Mouse (Mus musculus) frontal cortex, adult (tissue): ENCODE measurements at regions not wholly inside any gene's neighbourhood (a gene's known extent, or its start where the extent isn't known, plus 50 kb on each side); places are given as distances from the start of the nearest gene placed in this dataset.

ENCODE experiments used
- ATAC-seq: cut with Nextera tagmentation; 2 replicates; pipeline ENCODE4 v1.9.2; 2017; ENCODE audit warnings: mild to moderate bottlenecking, moderate library complexity, mixed read lengths; ENCODE audit not compliant: low TSS enrichment

DNA sequence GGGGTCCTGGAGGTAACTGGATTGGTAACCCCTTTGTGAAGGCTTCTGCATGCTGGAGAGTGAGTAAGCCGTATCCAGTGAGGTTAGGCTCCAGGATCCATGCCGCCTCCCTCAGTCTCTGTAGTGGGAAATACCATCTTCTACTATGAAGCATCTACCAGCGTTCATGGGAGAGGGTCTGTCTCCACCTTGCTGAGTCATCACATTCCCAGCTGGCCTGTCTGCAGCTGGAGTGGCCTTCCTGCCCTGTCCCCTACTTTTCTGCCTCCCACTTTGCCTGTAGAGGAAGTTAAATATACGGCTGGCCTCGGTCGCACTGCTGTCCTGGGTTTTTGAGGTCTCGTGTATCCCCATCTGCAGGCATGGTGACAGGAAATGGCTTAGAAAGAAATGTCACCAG lies 78.0 kb upstream of the Sec14l1 start:
- ATAC-seq, result no peak

DNA sequence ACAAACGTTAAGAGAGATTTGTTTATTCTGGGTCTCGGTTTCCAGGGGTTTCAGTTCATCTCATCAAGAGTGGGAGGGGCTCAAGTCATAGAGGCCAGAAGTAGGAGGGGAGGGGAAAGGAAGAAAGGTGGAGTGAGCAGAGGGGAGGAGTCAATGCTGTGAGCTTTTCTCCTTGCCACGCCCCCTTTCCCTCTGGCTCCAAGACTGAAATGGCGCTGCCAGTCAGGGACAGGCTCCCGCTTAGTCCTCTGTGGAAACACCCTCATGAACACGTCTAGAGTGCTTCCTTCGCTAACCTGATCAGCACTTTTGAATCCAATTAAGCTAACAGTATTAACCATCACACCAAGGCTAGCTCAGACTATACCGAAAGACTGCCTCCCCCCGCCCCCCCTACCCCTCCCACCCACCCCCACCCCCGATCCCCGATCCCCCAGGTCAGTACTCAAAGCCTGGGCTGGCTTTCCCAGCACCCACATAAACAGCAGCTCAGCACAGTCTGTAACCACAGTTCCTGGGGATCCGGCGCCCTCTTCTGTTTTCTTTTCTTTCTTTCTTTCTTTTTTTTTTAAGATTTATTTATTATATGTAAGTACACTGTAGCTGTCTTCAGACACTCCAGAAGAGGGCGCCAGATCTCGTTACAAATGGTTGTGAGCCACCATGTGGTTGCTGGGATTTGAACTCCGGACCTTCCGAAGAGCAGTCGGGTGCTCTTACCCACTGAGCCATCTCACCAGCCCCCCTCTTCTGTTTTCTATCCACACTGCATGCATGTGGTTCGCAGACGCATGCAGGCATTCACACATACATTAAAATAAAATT lies 76.5 kb upstream of the Sec14l1 start:
- no peak for ATAC-seq

- no peak for ATAC-seq
Measured at GRCm38 (mm10) chr11:117040829-117041228, 74.1 kb upstream of the Sec14l1 start.

GRCm38 (mm10) chr11:117042336-117042735 lies 72.6 kb upstream of the Sec14l1 start:
- ATAC-seq, result no peak

DNA sequence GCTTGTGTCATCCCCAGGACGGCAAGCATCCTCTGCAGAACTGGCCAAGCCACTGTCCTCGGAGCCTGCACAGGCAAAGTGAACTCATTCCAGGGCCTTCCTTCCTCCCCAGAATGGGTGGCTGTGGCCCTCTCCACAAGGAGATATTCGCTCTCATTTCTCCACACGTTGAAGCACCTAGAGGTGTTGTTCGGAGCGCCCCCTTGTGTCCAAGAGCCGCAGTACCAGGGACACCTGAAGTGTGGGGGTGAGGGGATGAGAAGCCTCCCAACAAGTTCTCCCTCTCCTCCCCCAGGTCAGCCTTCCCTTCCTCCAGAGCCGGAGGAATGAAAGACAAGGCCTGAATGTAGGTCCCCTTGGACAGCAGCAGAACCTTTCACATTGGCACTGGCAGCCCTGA lies 71.4 kb upstream of the Sec14l1 start:
- peak; percentile 81; the same call in 1 of the 2 replicates for ATAC-seq

- ATAC-seq, result no peak
Measured at GRCm38 (mm10) chr11:117044731-117045130, 70.2 kb upstream of the Sec14l1 start.

DNA sequence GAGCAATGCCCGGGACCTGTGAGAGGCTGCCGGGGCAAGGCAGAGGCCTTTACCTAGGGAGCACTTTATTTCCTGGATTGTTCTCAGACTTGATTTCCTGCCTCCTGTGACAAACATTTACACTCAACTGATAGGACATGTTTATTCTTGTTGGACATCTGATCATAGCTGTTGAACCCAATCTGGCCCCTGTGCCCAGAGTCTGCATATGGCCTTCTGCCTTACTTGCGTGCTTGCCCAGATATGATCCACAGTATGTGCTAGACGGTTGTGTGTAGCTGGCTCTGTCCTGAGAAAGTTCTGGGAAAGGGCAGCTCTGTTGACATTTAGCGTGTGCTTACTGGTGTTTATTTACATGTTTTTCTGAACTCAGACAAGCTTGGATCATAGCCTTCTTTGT lies 68.3 kb upstream of the Sec14l1 start:
- ATAC-seq, result no peak

DNA sequence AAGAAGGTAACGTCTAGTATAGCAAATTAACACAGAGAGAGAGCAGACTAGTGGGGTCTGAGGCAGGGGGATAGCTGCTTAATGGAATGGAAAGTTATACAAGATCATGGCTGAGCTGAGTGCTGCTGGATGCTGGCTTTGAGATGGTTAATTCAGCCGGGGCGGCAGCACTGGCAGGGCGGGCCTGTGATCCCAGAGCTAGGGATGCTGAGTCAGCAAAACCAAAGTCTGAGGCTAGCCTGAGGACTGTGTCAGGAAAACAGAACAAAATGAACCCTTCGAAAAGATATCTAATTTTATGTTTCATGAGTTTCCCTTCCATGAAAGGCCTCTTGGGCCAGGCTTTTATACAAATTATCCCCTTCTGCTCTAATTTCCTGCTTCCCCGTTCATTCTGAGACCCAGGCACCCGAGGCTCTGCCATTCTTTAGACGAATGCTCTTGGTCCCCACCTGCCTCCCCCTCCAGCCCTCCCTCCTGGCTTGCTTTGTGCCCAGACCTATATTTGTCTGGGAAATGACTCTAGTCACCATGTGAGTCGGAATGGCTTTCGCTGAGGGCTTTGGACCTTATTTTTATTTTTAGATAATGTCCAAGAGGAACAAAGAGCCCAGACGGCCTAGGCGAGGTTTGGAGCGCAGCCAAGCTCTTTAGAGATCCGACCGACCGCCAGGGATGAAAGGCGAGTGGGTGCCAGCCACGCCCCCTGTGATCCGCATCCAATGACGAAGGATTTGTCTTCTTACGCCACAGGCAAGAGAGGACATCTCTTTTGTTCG lies 67.6 kb upstream of the Sec14l1 start:
- no peak for ATAC-seq

GRCm38 (mm10) chr11:117048911-117049310 lies 66.1 kb upstream of the Sec14l1 start:
- no peak for ATAC-seq

DNA sequence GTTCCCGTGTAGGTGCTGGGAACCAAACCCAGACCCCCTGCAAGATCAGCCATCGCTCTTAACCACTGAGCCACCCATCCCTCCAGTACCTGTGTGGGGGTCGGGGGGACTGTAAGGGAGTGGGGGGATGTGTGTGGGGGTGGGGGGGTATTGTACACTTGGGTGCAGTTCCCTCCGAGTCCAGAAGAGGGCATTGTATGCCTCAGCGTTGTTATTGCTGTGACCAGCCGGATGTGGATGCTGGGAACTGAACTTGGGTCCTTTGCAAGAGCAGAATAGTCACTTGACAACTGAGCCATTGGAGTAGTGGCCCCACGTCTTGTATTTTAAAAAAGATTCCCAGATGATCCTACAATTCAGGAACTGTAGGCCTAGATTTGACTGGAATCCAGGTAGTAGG lies 64.2 kb upstream of the Sec14l1 start:
- ATAC-seq, result no peak

GRCm38 (mm10) chr11:117056958-117057357 lies 58.0 kb upstream of the Sec14l1 start:
- peak; percentile 83 for ATAC-seq

- ATAC-seq, result peak; percentile 71; the same call in 1 of the 2 replicates
Measured at GRCm38 (mm10) chr11:117057451-117057850, 57.5 kb upstream of the Sec14l1 start.

DNA sequence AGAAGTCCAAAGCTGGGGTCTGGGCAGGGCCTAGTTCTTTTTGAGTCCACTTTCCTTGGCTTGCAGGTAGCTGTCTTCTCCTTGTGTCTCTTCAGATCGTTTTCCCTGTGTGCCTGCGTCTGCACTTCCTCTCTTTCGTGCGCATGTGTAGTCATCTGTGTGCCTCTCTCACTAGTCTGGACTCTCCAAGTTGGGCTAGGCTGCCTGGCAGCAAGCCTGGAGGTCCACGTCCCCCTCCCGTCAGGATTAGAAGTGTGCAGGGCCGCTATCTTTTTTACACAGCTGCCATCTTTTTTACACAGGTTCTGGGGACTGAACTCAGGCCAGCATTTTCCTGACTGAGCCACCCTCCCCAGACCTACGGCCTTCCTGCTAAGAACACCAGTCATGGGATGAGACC lies 55.8 kb upstream of the Sec14l1 start:
- ATAC-seq, result no peak

DNA sequence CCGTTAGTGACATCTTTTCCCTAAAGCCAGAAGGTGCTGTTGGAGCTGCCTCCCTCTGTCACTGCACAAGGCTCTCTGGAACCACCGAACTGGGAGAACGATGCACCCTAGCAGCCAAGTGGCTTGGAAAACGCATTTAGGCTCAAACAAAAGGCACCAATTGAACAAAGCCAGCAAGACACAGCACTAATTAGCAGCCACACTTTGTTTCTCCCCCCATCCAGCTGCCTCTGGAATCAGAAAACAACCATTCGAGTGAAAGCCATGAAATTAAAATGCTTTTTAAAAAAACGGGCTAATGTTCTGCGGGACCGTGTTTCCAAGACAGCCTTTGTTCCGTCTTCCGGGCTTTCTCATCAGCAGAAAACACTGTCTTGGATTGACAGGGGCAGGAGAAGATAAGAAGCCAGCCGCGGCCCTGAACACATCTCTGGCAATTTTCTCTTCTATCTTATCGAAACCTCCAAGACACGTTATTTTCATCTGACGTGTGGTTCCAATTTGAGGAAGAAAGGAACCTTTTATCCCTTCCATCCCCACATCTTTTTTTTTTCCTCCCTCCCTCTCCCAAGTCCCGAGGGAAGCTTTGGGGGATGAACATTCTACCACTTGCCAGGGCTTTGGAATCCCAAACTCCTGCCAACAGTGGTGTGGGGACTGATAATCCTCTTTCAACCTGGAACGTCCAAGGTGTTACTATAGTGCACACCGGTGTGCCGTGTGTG lies 54.8 kb upstream of the Sec14l1 start:
- no peak for ATAC-seq

DNA sequence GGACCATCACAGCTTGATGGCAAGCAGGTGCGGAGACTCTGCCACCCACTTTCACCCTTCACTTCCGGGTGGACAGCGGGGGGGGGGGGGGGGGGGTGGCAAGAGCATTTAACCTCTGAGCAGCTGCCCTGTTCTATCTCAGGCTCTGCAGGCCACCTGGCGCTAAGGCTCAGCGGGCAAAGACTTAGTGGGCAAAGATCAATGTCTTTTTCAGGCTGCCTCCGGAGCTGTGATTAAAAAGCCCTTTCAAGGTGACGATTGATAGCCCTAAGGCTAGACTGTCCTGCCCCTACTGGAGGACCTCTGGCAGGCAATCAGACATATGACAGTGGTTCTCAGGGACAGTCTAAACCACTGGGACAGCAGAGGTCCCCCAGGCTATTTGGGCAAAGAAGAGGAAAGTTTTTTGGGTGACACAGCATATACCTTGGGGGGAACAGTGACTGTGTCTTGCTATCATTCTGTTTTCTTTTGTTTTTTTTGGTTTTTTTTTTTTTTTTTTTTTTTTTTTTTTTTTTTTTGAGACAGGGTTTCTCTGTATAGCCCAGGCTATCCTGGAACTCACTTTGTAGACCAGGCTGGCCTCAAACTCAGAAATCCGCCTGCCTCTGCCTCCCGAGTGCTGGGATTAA lies 54.1 kb upstream of the Sec14l1 start:
- ATAC-seq, result no peak

DNA sequence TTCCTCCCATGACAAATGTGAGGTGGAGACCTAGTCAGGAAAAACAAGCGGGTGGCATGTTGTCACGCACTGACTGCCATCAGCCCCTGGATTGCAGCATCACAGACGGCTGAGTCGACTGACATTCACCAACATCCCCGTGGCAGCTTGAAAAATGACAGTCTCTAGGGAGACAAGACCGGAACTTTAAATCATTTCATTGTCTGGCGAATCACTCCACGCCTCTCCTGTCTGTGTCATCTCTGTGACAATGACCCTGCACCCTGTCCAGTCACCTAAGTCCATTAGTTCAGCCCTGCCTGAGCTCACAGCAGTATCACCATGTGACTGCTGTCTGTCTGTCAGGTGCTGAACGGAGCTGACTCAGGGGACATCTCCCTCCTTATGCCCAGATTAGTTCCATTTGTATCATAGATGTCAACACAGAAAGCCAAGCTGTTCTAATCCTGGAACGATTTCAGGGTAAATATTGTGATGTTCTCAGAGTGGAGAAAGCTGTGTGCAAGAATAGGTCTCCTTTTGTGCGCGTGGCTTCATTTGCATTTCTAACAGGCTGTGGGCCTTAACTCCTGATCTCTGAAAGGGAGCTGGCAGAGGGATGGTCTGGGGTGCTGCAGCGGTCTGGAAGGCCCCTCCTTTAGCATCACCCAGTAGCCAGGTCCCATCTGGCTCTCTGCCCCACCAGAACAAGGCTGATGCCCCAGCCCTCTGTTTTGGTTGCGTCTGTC lies 52.0 kb upstream of the Sec14l1 start:
- ATAC-seq, result peak; percentile 68; the same call in 1 of the 2 replicates
